Mouse (Mus musculus) C2C12 (cell line): ENCODE data around the gene Rab7.

Experiments used
- CTCF ChIP-seq: IDR thresholded peaks from one replicate; pipeline ENCODE4 v1.5.1; 2011; ENCODE audit not compliant: control insufficient read depth, insufficient read depth, insufficient read length
- MYOD1 ChIP-seq: IDR thresholded peaks from one replicate; pipeline ENCODE4 v1.6.1; 2011; ENCODE audit warnings: low read depth; ENCODE audit not compliant: control insufficient read depth, insufficient read length
- MYOG ChIP-seq: IDR thresholded peaks from one replicate; pipeline ENCODE4 v1.6.1; 2011; ENCODE audit not compliant: control insufficient read depth, insufficient read length; ENCODE audit errors: extremely low read depth
- USF1 ChIP-seq: IDR thresholded peaks from one replicate; pipeline ENCODE4 v1.6.1; 2011; ENCODE audit warnings: low read depth, mild to moderate bottlenecking, control low read depth, moderate library complexity

DNA sequence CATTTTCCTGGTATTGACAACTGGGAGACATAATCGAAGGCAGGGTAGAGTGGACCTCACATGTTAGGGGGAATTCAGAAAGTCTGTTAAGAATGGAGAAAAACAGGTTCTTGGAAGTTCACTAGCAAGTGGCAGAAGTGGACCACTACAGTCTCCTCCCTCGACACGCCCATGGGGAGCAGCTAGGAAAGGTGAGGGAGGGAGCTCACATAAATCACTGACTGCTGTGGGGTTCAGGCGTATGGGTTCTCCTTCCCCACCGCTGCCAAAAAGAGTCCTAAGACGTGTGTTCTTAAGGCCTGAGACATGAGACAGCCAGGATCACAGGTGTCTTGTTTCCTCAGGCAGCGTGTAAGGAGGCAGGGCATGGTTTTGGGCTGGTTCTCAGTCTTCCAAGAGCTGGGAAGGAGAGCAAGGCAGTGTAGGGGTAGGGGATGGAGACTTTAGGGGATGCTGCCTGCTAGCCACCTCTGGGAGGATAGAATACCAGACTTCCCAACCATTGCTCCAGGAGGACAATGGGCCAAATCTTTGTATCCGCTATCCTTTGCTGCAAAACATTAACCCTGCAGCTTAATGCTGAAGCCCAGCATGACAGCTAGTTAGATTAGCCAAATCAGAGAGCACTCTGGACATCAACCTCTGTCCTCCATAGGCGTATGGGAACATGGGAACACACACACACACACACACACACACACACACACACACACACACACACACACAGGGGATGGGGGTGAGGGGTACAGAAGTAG, 9.2 kb upstream of the Rab7 start:
- no peak for TF ChIP-seq CTCF
- no peak for TF ChIP-seq MYOG
- no peak for TF ChIP-seq MYOD1
- TF ChIP-seq USF1, result no peak
